Mouse (Mus musculus) MEL (cell line): ENCODE results near the gene Ndufa7.

Experiments used
- HCFC1 ChIP-seq: IDR thresholded peaks from 2 replicates; pipeline ENCODE4 v1.6.1; 2012; ENCODE audit warnings: low read depth, mild to moderate bottlenecking, inconsistent platforms, low read length, improper control_type of control experiment, moderate library complexity
- MAFK ChIP-seq: IDR thresholded peaks from 2 replicates; pipeline ENCODE4 v1.6.1; 2011; ENCODE audit warnings: low read depth, mild to moderate bottlenecking, low read length, improper control_type of control experiment, borderline replicate concordance
- ZKSCAN1 ChIP-seq: IDR thresholded peaks from 2 replicates; pipeline ENCODE4 v1.6.1; 2012; ENCODE audit warnings: low read depth, mild to moderate bottlenecking, inconsistent platforms, low read length, improper control_type of control experiment, moderate library complexity

GRCm38 (mm10) chr17:33844196-33844595, 19.8 kb downstream of the Ndufa7 start:
- TF ChIP-seq MAFK (no peak), ZKSCAN1 (no peak), HCFC1 (no peak)
